Mouse (Mus musculus): Measurements from ENCODE around the gene Nupr1. TPM values are rescaled to one million over a fixed set of nuclear protein-coding genes. Genes with fewer than 3 reads are reported as not detected.
A peak's percentile ranks its signal among the peaks of the same experiment; 100 is the strongest.

Gene Nupr1
- polyA plus RNA-seq, 1 experiment from 2014 or later, result 7.0 TPM

- Histone ChIP-seq H3K4me3 (ENCODE audit: low read depth, low read length) (no peak overlapping the region), H3K27me3 (replicated peaks; ENCODE audit: control insufficient read depth, insufficient read depth, low read length) (no peaks in the 10 kb centered on the region), H3K27ac (ENCODE audit: low read depth, low read length) (no peak overlapping the region), H3K9ac (ENCODE audit: low read length) (no peak overlapping the region), H3K4me2 (ENCODE audit: low read length) (no peak overlapping the region), H3K4me1 (ENCODE audit: control insufficient read depth, insufficient read depth, low read length) (no peaks in the 10 kb centered on the region), H3K36me3 (ENCODE audit: control insufficient read depth, insufficient read depth, low read length) (peaks cover 53% of the 10 kb centered on the region), H3K9me3 (replicated peaks; ENCODE audit: control insufficient read depth, low read length) (no peaks in the 10 kb centered on the region)
- no peak for DNase-seq (ENCODE audit: low spot score)
- WGBS, result 88% methylated on average over 9 of the region's 9 CpGs
- ATAC-seq, result no peak
These were observed 36.9 kb upstream of the Nupr1 start for GRCm38 (mm10) chr7:126667495-126668090.

GRCm38 (mm10) chr7:126665269-126665668 is 34.6 kb upstream of the Nupr1 start:
- no peak overlapping the region for H3K4me2 ChIP-seq (ENCODE audit: low read length)
- H3K9ac ChIP-seq (ENCODE audit: low read length), result no peak overlapping the region
- no peaks in the 10 kb centered on the region for H3K4me1 ChIP-seq (ENCODE audit: control insufficient read depth, insufficient read depth, low read length)
- H3K27ac ChIP-seq (ENCODE audit: low read depth, low read length), result no peak overlapping the region
- ATAC-seq, result no peak
- H3K4me3 ChIP-seq (ENCODE audit: low read depth, low read length), result no peak overlapping the region
- H3K36me3 ChIP-seq (ENCODE audit: control insufficient read depth, insufficient read depth, low read length), result peaks cover 44% of the 10 kb centered on the region
- no peaks in the 10 kb centered on the region for H3K9me3 ChIP-seq (replicated peaks; ENCODE audit: control insufficient read depth, low read length)
- 93% methylated on average over 3 of the region's 3 CpGs for WGBS
- no peak for DNase-seq (ENCODE audit: low spot score)
- H3K27me3 ChIP-seq (replicated peaks; ENCODE audit: control insufficient read depth, insufficient read depth, low read length), result no peaks in the 10 kb centered on the region

- WGBS, result 88% methylated on average over 8 of the region's 8 CpGs
- no peak overlapping the region for H3K4me3 ChIP-seq (ENCODE audit: low read depth, low read length)
- H3K4me2 ChIP-seq (ENCODE audit: low read length), result no peak overlapping the region
- H3K36me3 ChIP-seq (ENCODE audit: control insufficient read depth, insufficient read depth, low read length), result peaks cover 44% of the 10 kb centered on the region
- ATAC-seq (no peak), DNase-seq (ENCODE audit: low spot score) (no peak)
- H3K9ac ChIP-seq (ENCODE audit: low read length), result no peak overlapping the region
- no peaks in the 10 kb centered on the region for H3K4me1 ChIP-seq (ENCODE audit: control insufficient read depth, insufficient read depth, low read length)
- no peaks in the 10 kb centered on the region for H3K27me3 ChIP-seq (replicated peaks; ENCODE audit: control insufficient read depth, insufficient read depth, low read length)
- no peak overlapping the region for H3K27ac ChIP-seq (ENCODE audit: low read depth, low read length)
- no peaks in the 10 kb centered on the region for H3K9me3 ChIP-seq (replicated peaks; ENCODE audit: control insufficient read depth, low read length)
These were observed 33.0 kb upstream of the Nupr1 start for GRCm38 (mm10) chr7:126663646-126664045.

GRCm38 (mm10) chr7:126659771-126660170 is 29.1 kb upstream of the Nupr1 start:
- H3K4me1 ChIP-seq (ENCODE audit: control insufficient read depth, insufficient read depth, low read length), result no peaks in the 10 kb centered on the region
- H3K9me3 ChIP-seq (replicated peaks; ENCODE audit: control insufficient read depth, low read length), result no peaks in the 10 kb centered on the region
- no peaks in the 10 kb centered on the region for H3K27me3 ChIP-seq (replicated peaks; ENCODE audit: control insufficient read depth, insufficient read depth, low read length)
- WGBS, result 86% methylated on average over 3 of the region's 3 CpGs
- no peak overlapping the region for H3K9ac ChIP-seq (ENCODE audit: low read length)
- no peak overlapping the region for H3K4me3 ChIP-seq (ENCODE audit: low read depth, low read length)
- no peak overlapping the region for H3K4me2 ChIP-seq (ENCODE audit: low read length)
- H3K36me3 ChIP-seq (ENCODE audit: control insufficient read depth, insufficient read depth, low read length), result peaks cover 24% of the 10 kb centered on the region
- no peak overlapping the region for H3K27ac ChIP-seq (ENCODE audit: low read depth, low read length)
- DNase-seq (ENCODE audit: low spot score), result no peak
- ATAC-seq, result no peak

- ATAC-seq (no peak), DNase-seq (ENCODE audit: low spot score) (no peak)
- Histone ChIP-seq H3K9me3 (replicated peaks; ENCODE audit: control insufficient read depth, low read length) (no peaks in the 10 kb centered on the region), H3K36me3 (ENCODE audit: control insufficient read depth, insufficient read depth, low read length) (peaks cover 8% of the 10 kb centered on the region), H3K4me1 (ENCODE audit: control insufficient read depth, insufficient read depth, low read length) (no peaks in the 10 kb centered on the region), H3K27ac (ENCODE audit: low read depth, low read length) (no peak overlapping the region), H3K9ac (ENCODE audit: low read length) (no peak overlapping the region), H3K4me2 (ENCODE audit: low read length) (no peak overlapping the region), H3K27me3 (replicated peaks; ENCODE audit: control insufficient read depth, insufficient read depth, low read length) (no peaks in the 10 kb centered on the region), H3K4me3 (ENCODE audit: low read depth, low read length) (no peak overlapping the region)
- WGBS, result 97% methylated on average over 1 of the region's 1 CpGs
These were observed 26.9 kb upstream of the Nupr1 start for GRCm38 (mm10) chr7:126657522-126657921.

GRCm38 (mm10) chr7:126655695-126656094 is 25.0 kb upstream of the Nupr1 start:
- Histone ChIP-seq H3K4me2 (ENCODE audit: low read length) (no peak overlapping the region), H3K36me3 (ENCODE audit: control insufficient read depth, insufficient read depth, low read length) (no peaks in the 10 kb centered on the region), H3K4me3 (ENCODE audit: low read depth, low read length) (no peak overlapping the region), H3K27me3 (replicated peaks; ENCODE audit: control insufficient read depth, insufficient read depth, low read length) (no peaks in the 10 kb centered on the region), H3K9ac (ENCODE audit: low read length) (no peak overlapping the region), H3K9me3 (replicated peaks; ENCODE audit: control insufficient read depth, low read length) (no peaks in the 10 kb centered on the region), H3K4me1 (ENCODE audit: control insufficient read depth, insufficient read depth, low read length) (no peaks in the 10 kb centered on the region), H3K27ac (ENCODE audit: low read depth, low read length) (no peak overlapping the region)
- ATAC-seq (no peak), DNase-seq (ENCODE audit: low spot score) (no peak)
- 95% methylated on average over 3 of the region's 3 CpGs for WGBS

GRCm38 (mm10) chr7:126653991-126654390 is 23.3 kb upstream of the Nupr1 start:
- H3K27ac ChIP-seq (ENCODE audit: low read depth, low read length), result no peak overlapping the region
- H3K4me2 ChIP-seq (ENCODE audit: low read length), result no peak overlapping the region
- ATAC-seq, result no peak
- 86% methylated on average over 2 of the region's 2 CpGs for WGBS
- no peaks in the 10 kb centered on the region for H3K9me3 ChIP-seq (replicated peaks; ENCODE audit: control insufficient read depth, low read length)
- H3K4me1 ChIP-seq (ENCODE audit: control insufficient read depth, insufficient read depth, low read length), result peaks cover 8% of the 10 kb centered on the region; the same call in 1 of the 2 replicates
- no peaks in the 10 kb centered on the region for H3K27me3 ChIP-seq (replicated peaks; ENCODE audit: control insufficient read depth, insufficient read depth, low read length)
- no peak overlapping the region for H3K4me3 ChIP-seq (ENCODE audit: low read depth, low read length)
- H3K9ac ChIP-seq (ENCODE audit: low read length), result no peak overlapping the region
- no peaks in the 10 kb centered on the region for H3K36me3 ChIP-seq (ENCODE audit: control insufficient read depth, insufficient read depth, low read length)
- no peak for DNase-seq (ENCODE audit: low spot score)

- Histone ChIP-seq H3K27ac (ENCODE audit: low read depth, low read length) (no peak overlapping the region), H3K27me3 (replicated peaks; ENCODE audit: control insufficient read depth, insufficient read depth, low read length) (no peaks in the 10 kb centered on the region), H3K36me3 (ENCODE audit: control insufficient read depth, insufficient read depth, low read length) (no peaks in the 10 kb centered on the region), H3K9ac (ENCODE audit: low read length) (no peak overlapping the region), H3K9me3 (replicated peaks; ENCODE audit: control insufficient read depth, low read length) (no peaks in the 10 kb centered on the region), H3K4me2 (ENCODE audit: low read length) (no peak overlapping the region), H3K4me1 (ENCODE audit: control insufficient read depth, insufficient read depth, low read length) (peaks cover 8% of the 10 kb centered on the region; the same call in 1 of the 2 replicates), H3K4me3 (ENCODE audit: low read depth, low read length) (no peak overlapping the region)
- ATAC-seq (no peak), DNase-seq (ENCODE audit: low spot score) (no peak)
- WGBS, result 98% methylated on average over 2 of the region's 2 CpGs
These were observed 20.2 kb upstream of the Nupr1 start for GRCm38 (mm10) chr7:126650852-126651251.

- peak within 1 kb of the TSS; percentile 72 for H3K9ac ChIP-seq (ENCODE audit: low read length)
- no peaks in the 10 kb centered on the region for H3K27me3 ChIP-seq (replicated peaks; ENCODE audit: control insufficient read depth, insufficient read depth, low read length)
- peak within 1 kb of the TSS; percentile 83 for H3K4me2 ChIP-seq (ENCODE audit: low read length)
- 1% methylated on average over 57 of the region's 57 CpGs for WGBS
- peak within 1 kb of the TSS; percentile 87 for H3K27ac ChIP-seq (ENCODE audit: low read depth, low read length)
- H3K4me1 ChIP-seq (ENCODE audit: control insufficient read depth, insufficient read depth, low read length), result peaks cover 8% of the 10 kb centered on the region; the same call in 1 of the 2 replicates
- no peaks in the 10 kb centered on the region for H3K9me3 ChIP-seq (replicated peaks; ENCODE audit: control insufficient read depth, low read length)
- peak; percentile 97 for DNase-seq (ENCODE audit: low spot score)
- H3K4me3 ChIP-seq (ENCODE audit: low read depth, low read length), result peak within 1 kb of the TSS; percentile 50
- H3K36me3 ChIP-seq (ENCODE audit: control insufficient read depth, insufficient read depth, low read length), result no peaks in the 10 kb centered on the region
- ATAC-seq, result peak; percentile 99
These were observed 18.8 kb upstream of the Nupr1 start, which contains the start of gene Sgf29 for GRCm38 (mm10) chr7:126649231-126650051. Gene Sgf29, plus strand, starts transcription at chr7:126649309.
